Mouse (Mus musculus) kidney, adult 2 months (tissue): ENCODE results near the gene Map3k13.

Experiments used
- CTCF ChIP-seq: fragments of 200-500 bp; conservative IDR thresholded peaks from 2 replicates; pipeline ENCODE4 v1.5.1; 2011; ENCODE audit warnings: low read depth, mild to moderate bottlenecking, control low read depth, low read length, moderate library complexity, mixed read lengths; ENCODE audit not compliant: insufficient read depth, insufficient read length
- POLR2A ChIP-seq: fragments of 200-500 bp; IDR thresholded peaks from one replicate; pipeline ENCODE4 v1.6.1; 2011; ENCODE audit warnings: low read depth, low read length, control low read depth

GRCm38 (mm10) chr16:21835584-21835931 lies 41.4 kb downstream of the Map3k13 start:
- TF ChIP-seq CTCF, result no peak
- TF ChIP-seq POLR2A, result no peak
